Mouse (Mus musculus): ENCODE results near the gene Zfp3.
A peak's percentile ranks its signal among the peaks of the same experiment; 100 is the strongest.

Gene Zfp3

DNA sequence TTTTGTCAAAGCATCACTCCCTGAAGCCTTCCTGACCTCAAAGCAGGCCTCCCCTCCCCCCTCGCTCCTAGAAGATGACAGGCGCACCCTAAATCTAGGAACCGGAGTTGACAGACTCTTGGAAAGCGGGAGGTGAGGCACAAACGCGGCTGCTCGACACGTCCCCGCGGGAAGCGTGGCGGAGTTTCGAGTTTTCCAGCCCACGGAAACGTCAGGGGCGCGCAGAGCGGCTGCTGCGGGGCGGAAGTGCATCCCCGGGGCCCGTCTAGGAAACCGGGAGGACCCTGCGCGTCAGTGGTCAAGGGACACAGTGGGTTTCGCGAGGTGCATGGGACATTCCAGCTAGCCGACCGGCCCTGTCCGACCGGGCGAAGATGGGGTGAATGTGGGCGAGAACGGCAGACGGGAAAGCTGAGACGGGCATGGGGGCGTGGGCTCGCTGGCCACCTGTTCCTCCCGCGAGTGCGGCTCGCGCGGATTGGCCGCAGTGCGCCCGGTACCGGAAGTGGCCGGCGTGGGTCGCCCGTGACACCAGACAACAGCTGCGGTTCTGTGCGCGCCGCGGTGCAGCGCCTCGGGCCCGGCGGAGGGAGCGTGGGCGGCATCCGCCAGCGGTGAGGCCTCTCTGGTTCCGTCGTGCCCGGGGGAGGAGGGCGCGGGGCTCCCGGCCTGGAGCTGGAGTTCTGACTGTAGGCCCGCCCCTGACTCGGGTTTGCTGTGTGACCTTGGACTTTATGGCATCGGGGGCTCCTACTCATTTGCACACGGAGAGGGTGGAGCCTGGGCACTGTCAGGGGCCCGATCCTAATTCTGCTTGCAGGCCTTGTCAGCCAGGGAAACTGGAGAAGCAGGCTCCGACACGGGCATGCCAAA lies at the start of gene Zfp3:
Zfp3 (plus strand) TSS at position 274 of the 873 bp plus-strand sequence.
- peak; percentile 49 for DNase-seq (ENCODE audit: low spot score)

DNA sequence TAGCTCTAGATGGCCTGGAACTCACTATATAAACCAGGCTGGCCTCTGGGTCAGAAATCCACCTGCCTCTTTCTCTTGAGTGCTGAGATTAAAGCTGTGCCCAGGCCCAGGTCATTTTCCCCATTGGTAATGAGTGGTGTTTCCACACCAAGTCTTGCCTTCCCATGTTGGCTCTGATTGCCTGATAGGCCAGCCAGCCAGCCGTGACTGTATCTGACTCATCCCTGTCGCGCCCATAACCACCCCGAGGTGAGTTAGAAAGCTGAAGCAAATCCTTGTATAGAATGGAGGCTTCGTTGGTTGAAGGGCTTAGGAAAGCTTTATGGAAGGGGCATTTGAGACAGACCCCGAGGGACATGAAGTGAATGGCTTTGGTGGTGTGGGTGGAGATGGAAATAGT lies 48.2 kb upstream of the Zfp3 start:
- no peak for DNase-seq (ENCODE audit: low spot score)

DNA sequence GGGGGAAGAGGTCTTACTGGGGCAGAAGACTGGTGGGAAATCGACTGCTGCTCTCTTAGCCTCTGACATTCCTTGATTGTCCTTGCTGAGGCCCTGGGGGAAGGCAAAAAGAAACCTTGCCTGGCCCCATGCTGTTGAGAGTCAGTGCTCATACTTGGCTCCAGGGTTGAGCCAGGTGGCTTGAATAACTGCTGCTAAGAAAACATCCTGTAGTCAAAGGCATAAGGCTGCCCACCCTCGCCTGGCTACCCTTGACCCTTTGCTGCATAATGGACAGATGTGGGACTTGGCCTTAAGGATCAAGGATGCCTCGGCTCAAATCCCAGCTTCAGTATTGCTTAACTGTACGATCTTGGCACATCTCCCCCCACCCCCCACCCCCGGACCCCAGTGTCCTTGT lies 45.5 kb upstream of the Zfp3 start:
- no peak for DNase-seq (ENCODE audit: low spot score)

DNA sequence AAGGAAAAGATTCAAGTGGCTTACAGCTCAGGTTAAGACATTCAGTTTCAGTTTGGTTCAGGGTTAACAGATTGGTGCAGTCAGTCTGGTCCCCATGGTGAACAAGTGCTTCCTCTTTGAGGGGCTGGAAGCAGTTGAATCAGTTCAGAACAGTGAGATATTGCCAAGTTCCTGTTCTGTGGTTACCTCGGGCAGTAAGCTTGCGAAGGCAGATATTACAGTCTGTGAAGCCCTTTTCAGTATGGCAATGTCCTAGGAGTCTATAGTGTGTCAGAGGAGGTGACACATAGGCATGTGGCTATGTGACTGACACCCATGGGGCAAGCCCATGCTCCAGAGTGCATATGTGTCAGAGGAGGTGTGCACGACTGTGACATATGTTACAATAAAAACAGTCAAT lies 43.4 kb upstream of the Zfp3 start:
- no peak for DNase-seq (ENCODE audit: low spot score)

DNA sequence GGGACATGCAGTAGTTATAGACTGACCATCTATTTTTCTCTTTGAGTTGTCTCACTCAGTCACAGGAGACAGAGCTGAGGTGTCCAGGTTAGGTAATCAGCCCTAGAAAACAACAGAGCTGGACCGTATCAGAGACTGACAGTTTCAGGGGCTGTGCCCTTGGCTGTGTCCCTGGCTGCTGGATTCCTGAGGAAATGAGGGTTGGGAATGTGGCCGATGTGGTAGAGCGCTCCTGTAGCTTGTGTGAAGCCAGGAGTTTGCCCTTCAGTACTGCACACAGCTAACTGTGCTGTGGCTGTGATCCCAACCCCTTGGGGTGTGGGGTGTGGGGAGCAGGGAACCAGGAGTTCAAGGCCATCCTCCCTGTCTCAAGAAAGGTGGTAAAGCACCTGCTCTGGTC lies 42.9 kb upstream of the Zfp3 start:
- no peak for DNase-seq (ENCODE audit: low spot score)

DNA sequence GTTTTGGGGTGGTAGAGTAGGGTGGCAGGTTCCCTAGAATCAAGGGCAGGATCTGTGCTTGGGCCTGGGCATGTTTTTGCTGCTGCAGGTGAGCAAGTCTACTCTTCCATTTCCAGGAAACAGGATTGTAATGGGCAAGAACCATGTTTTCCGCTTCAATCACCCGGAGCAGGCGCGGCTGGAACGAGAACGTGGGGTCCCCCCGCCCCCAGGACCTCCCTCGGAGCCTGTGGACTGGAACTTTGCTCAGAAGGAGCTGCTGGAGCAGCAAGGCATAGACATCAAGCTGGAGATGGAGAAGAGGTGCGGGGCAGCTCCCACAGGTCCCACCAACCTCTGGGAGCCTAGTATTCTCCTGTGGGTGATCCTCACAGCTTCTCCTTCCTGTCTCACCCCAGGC lies 39.3 kb upstream of the Zfp3 start:
- no peak for DNase-seq (ENCODE audit: low spot score)

DNA sequence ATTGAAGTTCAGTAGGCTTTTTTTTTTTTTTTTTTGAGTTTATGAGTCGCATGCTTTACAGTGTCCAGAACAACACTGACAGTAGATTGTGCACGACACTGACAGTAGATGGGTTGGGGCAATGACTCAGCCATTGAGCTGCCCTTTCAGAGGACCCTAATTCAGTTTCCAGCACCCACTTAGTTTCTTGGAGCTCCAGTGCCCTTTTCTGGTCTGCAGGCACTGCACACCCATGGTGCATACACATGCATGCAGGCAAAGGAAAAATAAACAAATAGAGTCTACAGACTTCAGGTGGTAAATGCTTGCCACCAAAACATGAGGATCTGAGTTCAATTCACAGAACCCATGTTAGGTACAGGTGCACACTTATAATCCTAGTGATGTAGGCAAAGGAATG lies 37.4 kb upstream of the Zfp3 start:
- DNase-seq (ENCODE audit: low spot score) = no peak

DNA sequence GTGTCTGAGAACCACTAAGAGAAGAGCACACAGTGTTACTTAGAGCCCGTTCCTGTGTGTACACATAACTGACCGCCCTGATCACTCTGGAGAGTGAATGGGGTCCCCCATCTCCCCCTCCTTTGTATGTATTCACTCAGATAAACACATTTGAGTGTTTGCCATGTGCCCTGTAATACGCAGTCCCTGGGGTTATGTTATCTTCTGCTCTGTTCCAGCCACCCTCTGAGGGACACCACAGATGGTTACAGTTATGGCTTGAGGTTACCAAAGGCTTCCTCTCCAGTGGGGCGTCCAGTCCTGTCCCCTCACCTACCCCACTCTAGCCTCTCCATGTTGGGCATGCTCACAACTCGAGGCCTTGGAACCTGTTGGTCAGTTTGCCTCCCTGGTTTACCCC lies 36.6 kb upstream of the Zfp3 start:
- no peak for DNase-seq (ENCODE audit: low spot score)

DNA sequence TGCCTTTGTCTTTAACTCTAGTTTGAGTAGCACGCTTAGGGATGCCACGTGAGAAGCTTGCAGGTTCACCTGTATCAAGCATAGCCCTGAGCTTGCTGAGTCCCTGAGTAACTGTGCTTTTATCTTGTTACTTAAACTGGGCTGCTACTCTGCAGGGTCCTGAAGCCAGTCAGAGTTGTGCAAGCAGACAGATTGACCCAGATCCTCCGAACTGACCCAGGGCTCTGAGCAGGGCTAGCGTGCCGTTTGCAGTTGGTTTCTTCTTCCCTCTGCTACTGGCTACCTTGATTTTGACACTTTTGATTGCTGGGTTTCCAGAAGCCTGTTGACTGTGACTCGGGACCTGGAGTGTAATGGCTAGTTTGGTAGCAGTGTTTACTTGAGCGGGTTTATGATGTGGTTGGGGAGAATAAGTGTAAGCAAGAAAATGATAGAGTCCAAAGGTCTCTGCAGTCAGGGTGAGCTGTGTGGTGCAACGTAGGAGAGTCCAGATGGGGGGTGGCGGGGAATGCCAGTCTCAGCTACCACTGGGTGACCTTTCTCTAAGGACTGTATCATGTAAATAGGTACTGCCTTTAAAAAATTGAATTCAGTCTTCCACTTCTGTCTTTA lies 33.5 kb upstream of the Zfp3 start:
- DNase-seq (ENCODE audit: low spot score) = no peak

DNA sequence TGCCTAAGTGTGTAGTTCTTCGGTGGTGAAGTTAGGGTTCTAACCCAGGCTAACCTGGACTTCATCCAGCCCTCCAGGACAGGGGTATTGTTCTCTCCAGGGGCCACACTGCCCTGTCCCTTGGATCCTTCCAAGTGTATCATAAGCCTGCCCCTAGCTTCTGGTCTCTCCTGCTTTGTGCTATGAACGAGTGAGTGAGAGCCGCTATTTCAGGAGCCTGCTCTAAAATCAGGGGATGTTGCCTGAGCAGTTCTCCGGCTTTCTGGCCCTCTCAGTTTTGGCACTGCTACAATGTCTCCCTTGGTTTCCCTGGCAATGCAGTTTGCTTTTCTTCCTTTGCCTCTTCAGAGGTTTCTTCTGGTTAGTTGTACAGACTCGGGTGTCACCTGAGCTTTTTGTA lies 32.8 kb upstream of the Zfp3 start:
- no peak for DNase-seq (ENCODE audit: low spot score)

DNA sequence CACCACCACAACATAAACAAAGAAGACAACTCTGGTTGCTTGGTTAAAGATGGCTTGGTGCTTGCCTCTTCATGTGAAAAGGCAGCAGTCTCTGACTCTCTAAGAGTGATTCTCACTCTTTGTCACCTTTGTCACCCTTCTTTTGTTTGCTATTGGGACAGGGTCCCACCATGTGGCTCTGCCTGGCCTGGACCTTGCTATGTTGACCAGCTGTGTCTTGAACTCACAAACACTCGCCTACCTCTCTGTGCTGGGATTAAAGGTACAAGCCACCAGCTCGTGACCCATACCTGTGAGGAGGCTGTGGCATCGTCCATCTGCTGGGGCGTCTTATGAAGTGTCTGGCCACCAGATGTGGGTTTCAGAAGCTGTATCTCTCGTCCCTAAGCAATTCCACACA lies 30.8 kb upstream of the Zfp3 start:
- DNase-seq (ENCODE audit: low spot score) = no peak

DNA sequence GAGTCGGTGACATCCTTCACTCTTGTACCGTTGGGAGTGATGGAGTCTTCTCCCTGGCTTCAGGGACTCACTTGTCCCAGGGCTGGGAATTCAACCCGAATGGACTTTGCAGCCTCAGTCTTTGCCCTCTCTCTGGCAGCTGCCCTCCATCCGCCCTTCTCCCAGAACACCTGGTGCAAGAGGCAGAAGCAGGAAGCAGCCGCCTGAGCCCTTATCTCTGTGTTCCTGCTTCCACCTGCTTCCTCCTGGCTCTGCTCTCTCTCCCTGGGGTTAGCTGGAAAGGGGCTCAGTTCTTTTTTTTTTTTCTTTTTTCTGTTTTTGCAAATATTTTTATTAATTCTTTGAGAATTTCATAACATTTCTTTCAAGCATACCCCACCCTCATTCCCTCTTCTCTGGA lies 26.3 kb upstream of the Zfp3 start:
- no peak for DNase-seq (ENCODE audit: low spot score)

DNA sequence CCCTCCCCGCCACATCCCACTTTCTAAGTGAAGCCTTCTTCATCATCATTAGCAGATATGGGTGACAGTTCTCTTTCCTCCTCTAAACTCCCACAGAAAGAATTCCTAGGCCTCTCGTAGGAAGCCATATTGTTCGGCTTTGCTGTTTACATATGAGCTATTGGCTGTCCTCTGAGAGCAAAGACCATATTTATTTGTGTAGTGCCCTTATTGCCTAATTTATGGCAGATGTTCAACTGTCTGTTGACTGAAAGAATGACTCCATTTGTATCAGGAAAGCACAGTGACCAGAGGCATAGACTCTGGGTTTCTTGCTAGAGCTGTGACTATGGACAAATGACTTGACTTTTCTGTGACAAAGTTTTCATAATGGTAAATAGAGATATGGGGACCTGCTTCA lies 22.4 kb upstream of the Zfp3 start:
- no peak for DNase-seq (ENCODE audit: low spot score)

DNA sequence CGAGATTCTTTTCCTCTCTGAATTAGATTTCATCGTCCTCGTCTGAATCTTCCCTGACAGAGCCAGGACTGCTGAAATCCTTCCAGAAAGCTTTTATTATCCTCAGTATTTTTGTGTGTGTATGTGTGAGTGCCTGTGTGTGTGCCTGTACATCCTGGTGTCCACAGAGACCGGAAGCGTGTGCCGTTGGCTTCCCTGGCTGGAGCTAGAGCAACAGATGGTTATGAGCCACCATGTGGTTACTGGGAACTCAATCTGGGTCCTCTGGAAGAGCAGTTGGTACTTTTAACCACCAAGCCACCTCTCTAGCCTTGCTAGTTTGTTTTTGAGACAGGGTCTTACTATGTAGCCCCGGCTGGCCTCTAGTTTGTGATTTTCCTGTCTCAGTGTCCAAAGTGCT lies 21.9 kb upstream of the Zfp3 start:
- DNase-seq (ENCODE audit: low spot score) = no peak

DNA sequence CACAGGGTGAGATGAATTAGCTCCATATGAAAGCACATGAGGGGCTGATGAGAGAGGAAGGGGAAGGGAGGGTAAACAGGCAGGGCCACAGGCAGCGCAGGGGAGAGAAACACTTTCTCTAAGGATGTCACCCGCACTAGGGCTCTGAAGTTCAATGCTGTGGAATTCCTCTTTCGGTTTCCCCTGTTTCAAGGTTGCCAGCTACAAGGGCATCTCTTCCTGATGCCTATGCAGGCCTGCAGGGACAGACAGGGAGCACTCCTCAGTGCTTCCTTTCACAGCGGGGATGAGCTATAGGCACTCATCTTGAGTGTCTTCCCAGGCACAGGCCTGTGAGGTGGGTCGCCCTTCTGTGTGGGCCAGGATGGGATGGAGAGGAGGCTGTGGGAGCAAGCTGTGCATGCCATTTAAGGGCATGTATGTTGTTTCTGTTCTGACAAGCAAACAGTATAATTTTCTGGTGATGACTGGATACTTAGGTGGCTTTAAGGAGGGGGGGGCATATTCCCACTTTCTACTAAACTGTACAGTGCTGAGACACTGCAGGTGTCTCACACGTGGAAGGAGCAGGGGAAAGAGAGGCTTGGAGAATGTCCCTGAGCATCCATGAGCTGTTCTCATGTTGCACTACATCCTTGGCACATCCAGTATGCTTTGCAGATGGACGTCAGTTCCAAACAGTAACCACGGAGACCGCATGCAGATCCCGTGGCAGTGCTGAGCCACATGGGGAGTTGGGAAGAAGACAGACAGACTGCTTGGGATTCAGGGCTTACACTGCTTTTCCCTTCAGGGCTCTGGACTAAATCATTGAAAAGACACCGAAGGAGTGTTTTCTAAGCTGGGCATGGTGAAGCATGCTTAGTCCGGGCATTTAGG lies 21.2 kb upstream of the Zfp3 start:
- no peak for DNase-seq (ENCODE audit: low spot score)

DNA sequence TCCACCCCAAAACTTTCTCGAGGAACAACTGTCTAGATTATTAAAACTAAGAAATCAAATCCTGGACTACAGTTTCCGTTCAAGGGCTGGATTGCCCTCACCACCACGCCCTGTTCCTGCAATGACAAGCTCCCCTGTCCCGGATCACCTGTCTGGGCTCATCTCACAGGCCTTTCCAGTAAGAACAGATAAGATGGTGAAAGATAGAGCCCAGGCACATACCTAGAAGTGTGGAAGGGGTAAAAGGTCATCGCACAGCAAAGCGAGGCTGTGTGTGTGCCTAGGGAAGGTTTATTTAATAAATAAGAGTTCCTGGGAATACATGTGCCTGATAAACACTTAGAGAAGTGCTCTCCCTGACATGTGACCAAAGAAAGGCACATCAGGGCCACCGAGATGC lies 18.4 kb upstream of the Zfp3 start:
- no peak for DNase-seq (ENCODE audit: low spot score)

DNA sequence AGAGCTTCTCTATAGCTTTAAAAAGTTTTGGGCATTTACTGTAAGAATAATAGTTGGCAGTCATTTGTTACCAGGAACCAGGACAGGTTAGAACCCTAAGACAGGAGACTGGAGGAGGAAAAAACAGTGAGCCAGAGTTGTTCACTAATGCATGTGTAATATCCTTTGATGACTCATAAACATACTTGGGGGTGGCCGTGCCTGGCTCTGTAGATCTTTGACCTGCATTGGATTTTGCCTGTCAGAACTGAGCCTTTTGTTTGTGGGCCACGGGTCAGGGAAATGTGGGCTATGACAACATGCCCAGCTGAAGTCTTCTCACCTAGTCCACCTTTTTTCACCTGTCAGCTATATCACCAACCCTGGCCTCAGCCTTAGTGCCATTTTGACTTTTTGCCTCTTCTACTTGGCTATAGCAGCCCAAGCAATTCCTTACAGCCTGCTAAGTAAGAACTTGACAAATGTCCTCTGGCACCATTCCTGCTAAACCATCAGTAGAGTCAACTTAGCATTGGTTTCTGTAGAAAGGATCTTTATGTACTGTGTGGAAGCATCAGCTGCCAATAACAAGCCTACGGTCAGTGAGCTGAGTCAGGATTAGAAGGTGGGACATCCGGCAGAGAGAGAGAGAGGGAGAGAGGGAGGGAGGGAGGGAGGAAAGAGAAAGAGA lies 16.0 kb upstream of the Zfp3 start:
- DNase-seq (ENCODE audit: low spot score) = no peak

DNA sequence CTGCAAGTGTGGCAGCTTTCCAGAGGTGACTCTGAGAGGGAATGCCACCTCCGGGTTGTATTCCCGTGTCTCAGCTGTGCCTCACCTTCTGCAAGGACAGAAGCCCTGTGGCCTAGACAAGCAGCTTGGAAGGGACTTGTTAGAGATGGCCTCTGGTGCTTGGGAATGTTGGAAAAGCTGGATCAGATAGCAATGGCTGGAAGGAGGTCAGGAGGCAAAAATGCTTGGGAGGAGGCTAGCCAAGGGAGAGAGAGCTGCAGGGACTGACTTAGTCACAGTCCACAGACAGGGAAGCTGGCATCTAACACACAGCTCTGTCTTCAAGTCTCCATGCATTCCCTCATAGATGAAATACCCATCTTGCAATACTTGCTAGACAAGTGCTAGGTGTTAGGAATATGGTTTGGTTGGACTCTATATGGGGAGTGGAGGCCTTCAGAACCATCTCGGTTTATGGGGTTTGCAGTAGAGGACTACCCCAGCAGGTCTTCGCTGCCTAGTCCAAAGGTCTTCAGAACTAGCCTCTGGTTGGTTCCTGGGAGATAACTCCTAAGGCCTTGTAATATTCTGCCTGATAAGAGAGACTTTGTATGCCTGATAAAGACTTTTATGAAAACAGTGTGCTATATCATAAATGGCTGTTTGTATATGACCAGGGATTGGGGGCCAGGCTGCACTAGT lies 11.5 kb upstream of the Zfp3 start:
- no peak for DNase-seq (ENCODE audit: low spot score)

DNA sequence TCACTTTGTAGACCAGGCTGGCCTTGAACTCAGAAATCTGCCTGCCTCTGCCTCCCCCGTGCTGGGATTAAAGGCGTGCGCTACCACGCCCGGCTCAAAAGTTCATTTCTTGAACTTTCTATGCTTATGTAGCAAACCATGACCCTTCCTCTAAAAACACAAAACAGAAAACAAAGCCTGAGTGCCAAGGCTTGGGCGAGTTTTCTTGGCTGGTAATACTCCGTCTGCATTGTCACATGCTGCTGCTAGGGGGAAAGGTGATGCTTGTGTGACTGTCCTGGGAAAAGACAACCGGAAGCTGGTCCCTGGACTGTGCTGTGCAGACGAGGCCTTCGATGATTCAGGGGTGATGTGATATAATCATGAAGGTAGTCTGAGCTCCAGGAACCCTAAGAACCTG lies 10.9 kb upstream of the Zfp3 start:
- no peak for DNase-seq (ENCODE audit: low spot score)

DNA sequence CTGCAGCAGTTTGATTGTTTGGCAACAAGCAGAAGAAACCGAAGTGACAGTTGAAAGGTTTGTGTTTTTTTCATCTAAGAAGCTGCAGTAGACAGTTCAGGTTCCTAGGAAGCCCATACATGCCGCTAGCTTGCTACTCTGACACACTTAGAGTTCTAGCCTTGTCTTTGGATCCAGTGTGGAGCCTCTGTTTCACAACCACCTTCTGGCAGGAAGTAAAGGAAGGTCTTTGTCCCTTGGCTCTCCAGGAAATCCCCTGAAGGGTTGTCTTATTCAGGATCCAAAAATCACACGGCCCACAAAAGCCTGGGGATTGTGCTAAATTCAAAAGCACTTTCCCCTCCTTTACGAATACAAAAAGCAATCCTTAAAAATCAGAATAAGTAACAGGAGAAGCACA lies 9.5 kb upstream of the Zfp3 start:
- no peak for DNase-seq (ENCODE audit: low spot score)

DNA sequence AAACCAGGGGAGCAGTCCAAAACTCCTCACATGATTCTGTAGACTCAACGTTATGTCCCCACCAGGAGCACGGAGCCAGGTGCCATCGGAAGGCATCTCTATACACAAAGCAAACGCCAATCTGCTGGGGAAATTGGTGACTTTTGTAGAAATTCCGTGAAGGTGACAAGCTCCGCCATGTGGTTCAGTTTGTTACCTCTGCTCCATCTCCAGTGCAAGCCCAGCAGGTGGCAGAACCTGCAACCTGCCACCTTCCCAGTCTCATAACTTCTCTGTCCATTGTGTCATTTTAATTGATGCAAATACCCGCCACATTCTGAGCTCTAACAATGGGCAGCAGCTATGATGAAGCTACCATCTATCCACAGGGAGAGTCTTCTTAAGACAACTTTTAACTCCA lies 9.1 kb upstream of the Zfp3 start:
- DNase-seq (ENCODE audit: low spot score) = no peak

DNA sequence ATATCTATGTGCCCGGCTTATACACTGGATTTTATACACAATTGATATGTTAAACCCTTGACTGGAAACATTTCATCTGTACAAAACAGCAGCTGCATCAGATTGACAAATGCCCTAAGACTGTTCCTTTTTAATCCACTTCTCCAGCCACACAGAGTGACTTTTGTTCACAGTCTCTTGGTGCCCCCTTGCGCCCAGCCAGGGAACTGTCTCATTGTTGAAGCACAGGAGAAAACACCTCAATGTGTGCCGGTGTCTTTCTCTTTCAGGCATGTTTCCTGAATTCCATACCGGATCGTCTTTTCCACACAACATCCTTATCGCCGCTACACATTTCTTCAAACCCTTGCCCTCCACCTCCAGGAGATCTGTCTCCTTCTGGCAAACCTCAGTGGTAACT lies 8.4 kb upstream of the Zfp3 start:
- DNase-seq (ENCODE audit: low spot score) = peak; percentile 76

Data from layer of hippocampus, adult 9-10 months (tissue).